Mouse (Mus musculus) telencephalon, adult 2 months (tissue): ENCODE measurements at regions not wholly inside any gene's neighbourhood (a gene's known extent, or its start where the extent isn't known, plus 50 kb on each side); places are given as distances from the start of the nearest gene placed in this dataset.

Source experiments
- DNase-seq: peaks from one replicate; pipeline ENCODE4 v3.0.0-alpha.2; 2011; ENCODE audit warnings: low read depth, low spot score

GRCm38 (mm10) chr8:64343600-64343999, 137.5 kb upstream of the Tll1 start:
- DNase-seq = no peak

GRCm38 (mm10) chr8:64342397-64342796, 136.3 kb upstream of the Tll1 start:
- no peak for DNase-seq

GRCm38 (mm10) chr8:64337356-64337755, 131.3 kb upstream of the Tll1 start:
- DNase-seq = no peak

- DNase-seq = no peak
Measured at GRCm38 (mm10) chr8:64336546-64336945, 130.5 kb upstream of the Tll1 start.

- DNase-seq = no peak
Measured at GRCm38 (mm10) chr8:64335495-64335894, 129.4 kb upstream of the Tll1 start.

- DNase-seq = no peak
Measured at GRCm38 (mm10) chr8:64323985-64324384, 117.9 kb upstream of the Tll1 start.

- peak; percentile 21 for DNase-seq
Measured at GRCm38 (mm10) chr8:64320343-64320742, 114.3 kb upstream of the Tll1 start.

- no peak for DNase-seq
Measured at GRCm38 (mm10) chr8:64319220-64319820, 113.2 kb upstream of the Tll1 start.

- DNase-seq = no peak
Measured at GRCm38 (mm10) chr8:64318524-64319219, 112.6 kb upstream of the Tll1 start.

GRCm38 (mm10) chr8:64317815-64318214, 111.7 kb upstream of the Tll1 start:
- no peak for DNase-seq

GRCm38 (mm10) chr8:64307995-64308394, 101.9 kb upstream of the Tll1 start:
- DNase-seq = peak; percentile 48

- no peak for DNase-seq
Measured at GRCm38 (mm10) chr8:64282806-64283205, 76.7 kb upstream of the Tll1 start.

- DNase-seq = no peak
Measured at GRCm38 (mm10) chr8:64281598-64281997, 75.5 kb upstream of the Tll1 start.

GRCm38 (mm10) chr8:64280391-64280790, 74.3 kb upstream of the Tll1 start:
- no peak for DNase-seq

GRCm38 (mm10) chr8:64276058-64276457, 70.0 kb upstream of the Tll1 start:
- no peak for DNase-seq

- no peak for DNase-seq
Measured at GRCm38 (mm10) chr8:64265304-64265945, 59.4 kb upstream of the Tll1 start.
